Mouse (Mus musculus): ENCODE measurements around the gene Kptn.

Gene Kptn

GRCm38 (mm10) chr7:16172141-16172581 is 52.5 kb downstream of the Kptn start:
- no peak for DNase-seq

- DNase-seq, result no peak
Observed at GRCm38 (mm10) chr7:16172586-16173140, 53.0 kb downstream of the Kptn start.

- no peak for DNase-seq
Observed at GRCm38 (mm10) chr7:16173146-16173545, 53.5 kb downstream of the Kptn start.

- peak; percentile 47 for DNase-seq
Observed at GRCm38 (mm10) chr7:16174597-16175541, 55.2 kb downstream of the Kptn start, which contains the start of gene Meis3. TSS of gene Meis3 (plus strand) at chr7:16175090.

GRCm38 (mm10) chr7:16175542-16175931 is 55.8 kb downstream of the Kptn start:
- DNase-seq, result no peak
